Mouse (Mus musculus) liver, embryonic 15.5 days (tissue): ENCODE measurements around the gene Tecpr1. TPM values are rescaled to one million over a fixed set of nuclear protein-coding genes. Genes with fewer than 3 reads are reported as not detected.

ENCODE experiments used
- ATAC-seq: fragments of 200-750 bp; cut with Nextera tagmentation; 2 replicates; pipeline ENCODE4 v1.8.0; 2017; ENCODE audit warnings: moderate number of reproducible peaks, mild to moderate bottlenecking, moderate library complexity; ENCODE audit not compliant: insufficient read depth
- H3K27ac ChIP-seq: fragments of 300-500 bp; sonication (generic); replicated peaks from 2 replicates; pipeline ENCODE4 v1.5.1; 2015; ENCODE audit warnings: mild to moderate bottlenecking, inconsistent platforms
- H3K27me3 ChIP-seq: fragments of 300-500 bp; sonication (generic); 2 replicates; pipeline ENCODE4 v1.6.1; 2015; ENCODE audit warnings: mild to moderate bottlenecking, inconsistent platforms
- H3K36me3 ChIP-seq: fragments of 300-500 bp; sonication (generic); replicated peaks from 2 replicates; pipeline ENCODE4 v1.6.1; 2015; ENCODE audit warnings: moderate library complexity, mild to moderate bottlenecking, inconsistent platforms
- H3K4me1 ChIP-seq: fragments of 300-500 bp; sonication (generic); replicated peaks from 2 replicates; pipeline ENCODE4 v1.6.1; 2015; ENCODE audit warnings: inconsistent platforms
- H3K4me2 ChIP-seq: fragments of 300-500 bp; sonication (generic); 2 replicates; pipeline ENCODE4 v1.6.1; 2015; ENCODE audit warnings: moderate library complexity, mild to moderate bottlenecking, inconsistent platforms
- H3K4me3 ChIP-seq: fragments of 300-500 bp; sonication (generic); replicated peaks from 2 replicates; pipeline ENCODE4 v1.5.1; 2015; ENCODE audit warnings: mild to moderate bottlenecking, inconsistent platforms
- H3K9ac ChIP-seq: fragments of 300-500 bp; sonication (generic); 2 replicates; pipeline ENCODE4 v1.6.1; 2015; ENCODE audit warnings: moderate library complexity, mild to moderate bottlenecking, inconsistent platforms
- H3K9me3 ChIP-seq: fragments of 300-500 bp; sonication (generic); replicated peaks from 2 replicates; pipeline ENCODE4 v1.6.1; 2016; ENCODE audit warnings: inconsistent platforms
- WGBS: fragments of 180-500 bp; shearing (Covaris S2); methylation state at CpG from one replicate; pipeline ENCODE4 v1.1.7; 2015; ENCODE audit warnings: mixed read lengths; ENCODE audit not compliant: insufficient replicate concordance; 5-methylcytosine and 5-hydroxymethylcytosine counted together
- polyA plus RNA-seq: library from polyadenylated mRNA; unstranded; fragments of >200 nt; fragmentation: Nextera tagmentation; extraction: Ambion mirVana; gene quantifications from 2 replicates; pipeline ENCODE4 v1.2.1, GENCODE M21; 2015

Gene Tecpr1
- polyA plus RNA-seq, 1 experiment from 2014 or later: 3.1 TPM

- Histone ChIP-seq H3K27me3 (peaks cover 8% of the 10 kb centered on the region; the same call in 1 of the 2 replicates), H3K36me3 (no peaks in the 10 kb centered on the region), H3K4me3 (no peak overlapping the region), H3K9me3 (peaks cover 4% of the 10 kb centered on the region; the same call in 1 of the 2 replicates), H3K27ac (no peak overlapping the region), H3K9ac (no peak overlapping the region), H3K4me1 (peaks cover 33% of the 10 kb centered on the region), H3K4me2 (no peak overlapping the region)
- ATAC-seq: no peak
- whole genome bisulfite sequencing: 55% methylated on average over 13 of the region's 13 CpGs
Measured at GRCm38 (mm10) chr5:144251876-144252577, 28.6 kb upstream of the Tecpr1 start.

GRCm38 (mm10) chr5:144249871-144250270 lies 26.5 kb upstream of the Tecpr1 start:
- Histone ChIP-seq H3K4me2 (no peak overlapping the region), H3K9ac (no peak overlapping the region), H3K27me3 (no peaks in the 10 kb centered on the region), H3K9me3 (peaks cover 4% of the 10 kb centered on the region; the same call in 1 of the 2 replicates), H3K36me3 (no peaks in the 10 kb centered on the region), H3K4me1 (peaks cover 13% of the 10 kb centered on the region), H3K4me3 (no peak overlapping the region), H3K27ac (no peak overlapping the region)
- no peak for ATAC-seq
- WGBS: 63% methylated on average over 3 of the region's 3 CpGs

GRCm38 (mm10) chr5:144247906-144248585 lies 24.6 kb upstream of the Tecpr1 start:
- H3K4me3 ChIP-seq: no peak overlapping the region
- WGBS: 37% methylated on average over 10 of the region's 10 CpGs
- peaks cover 4% of the 10 kb centered on the region; the same call in 1 of the 2 replicates for H3K9me3 ChIP-seq
- no peak overlapping the region for H3K27ac ChIP-seq
- H3K9ac ChIP-seq: no peak overlapping the region
- H3K27me3 ChIP-seq: no peaks in the 10 kb centered on the region
- no peaks in the 10 kb centered on the region for H3K36me3 ChIP-seq
- H3K4me2 ChIP-seq: no peak overlapping the region
- ATAC-seq: no peak
- peaks cover 3% of the 10 kb centered on the region; the same call in 1 of the 2 replicates for H3K4me1 ChIP-seq

DNA sequence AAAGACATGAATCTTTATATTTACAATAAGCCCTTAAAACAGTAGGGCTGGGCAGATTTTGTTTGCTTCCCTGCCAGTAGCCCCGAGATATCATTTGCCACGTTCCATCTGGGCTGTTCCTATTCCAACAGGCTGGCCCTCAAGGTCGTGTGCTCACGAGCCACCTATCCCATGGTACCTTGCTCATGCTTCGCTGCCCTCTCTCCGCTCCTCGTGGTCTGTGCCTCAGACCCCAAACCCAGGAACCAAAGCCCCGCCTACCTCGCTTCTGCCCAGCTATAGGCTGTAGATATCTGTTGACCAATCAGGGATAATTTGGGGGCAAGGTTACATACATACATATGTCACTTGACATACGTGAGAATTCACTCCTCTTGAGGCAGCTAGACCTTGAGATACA lies 23.9 kb upstream of the Tecpr1 start:
- H3K27ac ChIP-seq: no peak overlapping the region
- H3K9ac ChIP-seq: no peak overlapping the region
- peaks cover 4% of the 10 kb centered on the region; the same call in 1 of the 2 replicates for H3K9me3 ChIP-seq
- H3K4me2 ChIP-seq: no peak overlapping the region
- H3K4me3 ChIP-seq: no peak overlapping the region
- peaks cover 3% of the 10 kb centered on the region; the same call in 1 of the 2 replicates for H3K4me1 ChIP-seq
- H3K36me3 ChIP-seq: no peaks in the 10 kb centered on the region
- WGBS: 61% methylated on average over 10 of the region's 10 CpGs
- no peak for ATAC-seq
- H3K27me3 ChIP-seq: no peaks in the 10 kb centered on the region

GRCm38 (mm10) chr5:144246669-144247068 lies 23.3 kb upstream of the Tecpr1 start:
- Histone ChIP-seq H3K36me3 (no peaks in the 10 kb centered on the region), H3K27me3 (no peaks in the 10 kb centered on the region), H3K4me3 (no peak overlapping the region), H3K4me1 (peaks cover 3% of the 10 kb centered on the region; the same call in 1 of the 2 replicates), H3K4me2 (no peak overlapping the region), H3K27ac (no peak overlapping the region), H3K9me3 (peaks cover 4% of the 10 kb centered on the region; the same call in 1 of the 2 replicates), H3K9ac (no peak overlapping the region)
- 55% methylated on average over 7 of the region's 7 CpGs for WGBS
- ATAC-seq: no peak

DNA sequence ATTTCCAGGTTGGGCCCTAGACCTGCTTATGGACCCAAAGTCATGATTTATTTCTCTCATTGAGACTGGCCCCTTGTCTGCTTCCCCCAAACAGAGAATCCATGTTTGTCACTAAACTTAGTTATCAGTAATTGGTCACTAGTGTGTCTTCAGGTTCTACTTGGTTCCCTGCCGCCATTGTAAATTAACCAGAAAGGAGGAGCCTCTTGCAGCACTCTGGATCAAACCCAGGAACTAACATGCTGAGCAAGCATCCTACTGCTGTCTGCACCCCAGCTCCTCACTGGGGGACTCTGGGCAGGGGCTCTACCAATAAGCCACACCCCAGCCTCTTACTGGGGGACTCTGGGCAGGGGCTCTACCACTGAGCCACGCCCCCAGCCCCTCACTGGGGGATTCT lies 22.2 kb upstream of the Tecpr1 start:
- Histone ChIP-seq H3K9me3 (peaks cover 4% of the 10 kb centered on the region; the same call in 1 of the 2 replicates), H3K4me1 (peaks cover 3% of the 10 kb centered on the region; the same call in 1 of the 2 replicates), H3K4me2 (no peak overlapping the region), H3K9ac (no peak overlapping the region), H3K4me3 (no peak overlapping the region), H3K27me3 (no peaks in the 10 kb centered on the region), H3K27ac (no peak overlapping the region), H3K36me3 (no peaks in the 10 kb centered on the region)
- 55% methylated on average over 2 of the region's 2 CpGs for WGBS
- no peak for ATAC-seq

- H3K9ac ChIP-seq: no peak within 1 kb of the TSS
- H3K4me1 ChIP-seq: peaks cover 3% of the 10 kb centered on the region; the same call in 1 of the 2 replicates
- H3K4me2 ChIP-seq: no peak within 1 kb of the TSS
- H3K4me3 ChIP-seq: no peak within 1 kb of the TSS
- WGBS: 75% methylated on average over 7 of the region's 7 CpGs
- no peak within 1 kb of the TSS for H3K27ac ChIP-seq
- H3K9me3 ChIP-seq: no peaks in the 10 kb centered on the region
- ATAC-seq: no peak
- H3K27me3 ChIP-seq: no peaks in the 10 kb centered on the region
- no peaks in the 10 kb centered on the region for H3K36me3 ChIP-seq
Measured at GRCm38 (mm10) chr5:144243901-144244487, 20.6 kb upstream of the Tecpr1 start, which contains the start of gene Bri3. Gene Bri3 (plus strand): TSS chr5:144244437.

DNA sequence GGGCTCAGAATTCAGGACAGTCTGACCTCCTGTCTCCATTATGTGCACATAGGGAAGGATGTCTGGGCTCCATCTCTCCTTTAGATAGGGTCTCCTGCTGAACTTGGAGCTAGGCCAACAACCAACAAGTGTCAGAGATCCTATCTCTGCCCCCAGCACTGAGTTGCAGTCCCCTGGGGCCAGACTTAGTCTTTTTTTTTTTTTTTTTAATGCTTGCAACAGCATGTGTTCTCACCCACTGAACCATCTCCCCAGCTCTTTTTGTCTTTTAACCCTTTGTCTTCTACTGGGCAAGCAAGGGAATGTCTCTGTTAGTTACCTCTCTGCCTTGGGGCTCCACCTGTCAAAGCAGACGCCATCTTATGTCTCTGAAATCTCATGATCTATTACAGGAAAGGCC lies 15.6 kb upstream of the Tecpr1 start:
- no peak for ATAC-seq
- H3K27me3 ChIP-seq: no peaks in the 10 kb centered on the region
- H3K9me3 ChIP-seq: no peaks in the 10 kb centered on the region
- H3K4me1 ChIP-seq: no peaks in the 10 kb centered on the region
- H3K27ac ChIP-seq: no peak overlapping the region
- no peak overlapping the region for H3K4me3 ChIP-seq
- no peak overlapping the region for H3K9ac ChIP-seq
- H3K4me2 ChIP-seq: no peak overlapping the region
- WGBS: 60% methylated on average over 1 of the region's 1 CpGs
- H3K36me3 ChIP-seq: no peaks in the 10 kb centered on the region

- H3K4me1 ChIP-seq: no peaks in the 10 kb centered on the region
- no peak overlapping the region for H3K4me3 ChIP-seq
- H3K9ac ChIP-seq: no peak overlapping the region
- H3K36me3 ChIP-seq: no peaks in the 10 kb centered on the region
- 67% methylated on average over 7 of the region's 7 CpGs for WGBS
- no peak overlapping the region for H3K27ac ChIP-seq
- no peaks in the 10 kb centered on the region for H3K9me3 ChIP-seq
- H3K27me3 ChIP-seq: no peaks in the 10 kb centered on the region
- ATAC-seq: no peak
- H3K4me2 ChIP-seq: no peak overlapping the region
Measured at GRCm38 (mm10) chr5:144234714-144235113, 11.3 kb upstream of the Tecpr1 start.

- no peaks in the 10 kb centered on the region for H3K9me3 ChIP-seq
- no peak overlapping the region for H3K27ac ChIP-seq
- H3K4me1 ChIP-seq: no peaks in the 10 kb centered on the region
- H3K4me3 ChIP-seq: no peak overlapping the region
- H3K9ac ChIP-seq: no peak overlapping the region
- H3K36me3 ChIP-seq: no peaks in the 10 kb centered on the region
- WGBS: 44% methylated on average over 6 of the region's 6 CpGs
- no peaks in the 10 kb centered on the region for H3K27me3 ChIP-seq
- no peak for ATAC-seq
- H3K4me2 ChIP-seq: no peak overlapping the region
Measured at GRCm38 (mm10) chr5:144234222-144234621, 10.8 kb upstream of the Tecpr1 start.

- no peak overlapping the region for H3K4me3 ChIP-seq
- WGBS: 66% methylated on average over 5 of the region's 5 CpGs
- no peak for ATAC-seq
Measured at GRCm38 (mm10) chr5:144232531-144232930, 9.1 kb upstream of the Tecpr1 start.

More at GRCm38 (mm10) chr5:144232531-144232930, 9.1 kb upstream of the Tecpr1 start:
- Histone ChIP-seq H3K36me3 (no peaks in the 10 kb centered on the region), H3K9me3 (no peaks in the 10 kb centered on the region), H3K9ac (no peak overlapping the region), H3K4me2 (no peak overlapping the region), H3K27ac (no peak overlapping the region), H3K4me1 (no peaks in the 10 kb centered on the region), H3K27me3 (no peaks in the 10 kb centered on the region)
